Mouse (Mus musculus): ENCODE measurements around the gene Sesn3.

- no peak for TF ChIP-seq CTCF (IDR thresholded peaks at IDR 0.05; ENCODE audit: extremely low read depth, insufficient read depth, low read length)
- no peak for TF ChIP-seq POLR2A (IDR thresholded peaks at IDR 0.05; ENCODE audit: extremely low read depth, insufficient read depth, low read length)
Observed at GRCm38 (mm10) chr9:14274586-14274985, 281 bp upstream of the Sesn3 start.

Data from cortical plate, adult 2 months (tissue).